Mouse (Mus musculus) layer of hippocampus, adult 9-10 months (tissue): ENCODE measurements at regions not wholly inside any gene's neighbourhood (a gene's known extent, or its start where the extent isn't known, plus 50 kb on each side); places are given as distances from the start of the nearest gene placed in this dataset.

Experiments
- DNase-seq: peaks from one replicate; pipeline ENCODE4 v3.0.0; 2022; ENCODE audit warnings: low spot score

GRCm38 (mm10) chr10:56587205-56587604, 210.1 kb downstream of the Gja1 start:
- DNase-seq: no peak

DNA sequence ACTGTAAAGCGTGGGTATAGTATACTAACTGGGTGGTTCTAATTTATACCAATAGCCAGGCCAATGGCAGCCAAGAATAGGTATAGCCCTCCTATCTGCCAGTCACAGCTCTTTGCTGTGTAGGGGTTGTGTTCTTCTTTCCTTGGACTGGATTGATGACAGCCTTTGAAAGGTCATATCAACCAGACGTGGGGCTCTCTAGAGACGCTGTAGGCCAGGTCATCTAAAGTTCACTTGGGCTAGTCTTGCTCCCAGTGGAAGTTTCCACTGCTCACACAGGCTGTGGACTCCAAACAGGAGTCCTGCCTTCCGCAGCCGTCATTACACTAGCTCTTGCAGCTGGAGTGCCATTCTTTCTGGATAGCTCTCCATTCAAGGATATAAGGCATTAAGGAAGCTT, 220.3 kb downstream of the Gja1 start:
- DNase-seq: no peak

DNA sequence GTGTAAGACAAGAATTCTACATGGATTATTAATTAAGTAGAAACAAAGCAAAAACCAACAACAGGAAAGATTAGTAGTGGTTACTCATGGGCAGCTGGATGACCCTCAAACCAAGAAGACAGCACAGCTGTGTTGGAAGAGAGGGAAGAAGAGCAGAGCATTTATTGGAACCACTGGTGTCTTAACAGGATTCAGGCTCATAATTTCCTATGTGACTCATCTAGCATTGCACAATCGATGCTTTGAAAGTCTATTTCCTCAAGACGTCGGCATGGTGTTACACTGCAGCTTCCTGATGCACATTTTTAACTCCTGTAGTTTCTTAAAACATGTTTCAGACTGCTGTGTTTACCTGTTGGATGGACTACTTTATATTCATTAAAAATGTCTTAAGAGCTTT, 221.1 kb downstream of the Gja1 start:
- DNase-seq: no peak

GRCm38 (mm10) chr10:56599923-56600322, 222.8 kb downstream of the Gja1 start:
- DNase-seq: no peak

- no peak for DNase-seq
Measured at GRCm38 (mm10) chr10:56611564-56612288, 234.6 kb downstream of the Gja1 start.

- no peak for DNase-seq
Measured at GRCm38 (mm10) chr10:56642656-56643055, 265.5 kb downstream of the Gja1 start.

DNA sequence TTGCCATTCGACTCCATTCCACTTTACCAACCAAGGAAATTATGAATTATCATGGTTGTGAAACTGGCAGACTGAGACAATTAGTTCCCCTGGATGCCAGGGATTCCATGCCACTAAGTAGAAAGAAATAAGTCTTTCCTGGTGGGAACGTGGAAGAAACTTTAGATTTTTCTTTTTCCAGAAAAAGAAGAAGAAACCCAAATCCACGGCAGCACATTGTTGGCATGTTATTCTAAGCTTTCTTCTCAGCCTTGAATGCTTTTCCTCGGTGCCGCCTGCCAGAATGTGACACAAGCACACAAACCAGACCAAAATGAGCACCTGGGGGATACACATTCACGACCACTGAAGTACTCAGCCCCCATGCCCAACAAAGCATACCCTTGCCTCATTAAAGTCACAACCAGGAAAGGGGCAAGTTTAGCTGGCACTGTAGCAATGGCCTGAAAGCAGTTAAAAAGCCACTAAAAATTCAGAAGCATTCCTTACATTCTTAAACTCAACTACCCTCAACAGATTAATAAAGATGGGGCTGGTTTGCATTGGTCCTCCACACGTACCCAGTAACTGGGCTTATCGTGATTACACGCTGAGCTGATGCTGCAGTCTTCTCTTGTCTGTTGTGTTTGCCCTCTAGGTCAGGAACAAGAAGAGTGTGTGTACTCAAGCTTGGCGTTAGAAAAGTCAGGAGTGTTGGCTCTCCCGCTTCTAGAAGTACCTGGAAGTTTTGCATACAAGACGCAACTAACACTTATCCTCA, 266.4 kb downstream of the Gja1 start:
- no peak for DNase-seq

DNA sequence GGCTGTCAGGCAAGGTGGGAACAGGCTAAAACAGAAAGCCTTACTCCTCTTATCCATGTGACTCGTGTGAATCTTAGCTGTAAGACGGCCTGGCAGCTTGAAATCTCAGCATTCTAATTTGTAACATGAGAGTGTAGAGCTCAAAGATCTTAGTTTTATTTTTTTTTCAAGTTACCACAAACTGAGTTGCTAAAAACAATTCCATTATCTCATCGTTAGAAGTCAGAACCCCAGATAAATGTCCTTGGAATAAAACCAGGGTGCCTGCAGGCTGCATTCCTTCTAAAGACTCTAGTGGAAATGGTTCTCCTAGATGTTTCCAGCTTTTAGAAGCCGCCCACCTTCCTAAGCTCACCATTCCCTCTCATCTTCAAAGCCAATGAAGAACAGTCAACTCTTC, 283.4 kb downstream of the Gja1 start:
- no peak for DNase-seq

GRCm38 (mm10) chr10:56673919-56674318, 296.8 kb downstream of the Gja1 start:
- no peak for DNase-seq

GRCm38 (mm10) chr10:56682901-56683300, 305.8 kb downstream of the Gja1 start:
- no peak for DNase-seq

- no peak for DNase-seq
Measured at GRCm38 (mm10) chr10:56685655-56686250, 308.6 kb downstream of the Gja1 start.

GRCm38 (mm10) chr10:56691467-56691866, 314.3 kb downstream of the Gja1 start:
- DNase-seq: no peak

GRCm38 (mm10) chr10:56695100-56695499, 318.0 kb downstream of the Gja1 start:
- DNase-seq: no peak

GRCm38 (mm10) chr10:56700126-56700525, 323.0 kb downstream of the Gja1 start:
- DNase-seq: no peak

DNA sequence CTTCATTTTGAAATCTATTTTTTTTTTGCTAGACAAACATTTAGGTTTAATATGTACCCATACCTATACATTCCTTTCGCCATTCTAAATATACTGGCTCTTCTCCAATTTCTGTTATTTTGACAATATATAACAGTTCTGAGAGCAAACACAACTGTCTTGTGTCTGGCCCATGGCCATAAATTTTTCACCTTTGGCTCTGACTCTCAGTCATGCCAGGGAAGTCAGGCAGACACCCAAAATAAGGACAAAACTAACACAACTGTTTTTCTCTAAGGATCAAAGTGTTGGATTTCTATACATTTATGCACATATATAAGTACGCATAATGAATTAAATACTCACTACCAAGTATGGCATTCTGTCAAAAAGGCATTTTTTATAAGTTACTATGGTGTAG, 331.3 kb downstream of the Gja1 start:
- DNase-seq: no peak

DNA sequence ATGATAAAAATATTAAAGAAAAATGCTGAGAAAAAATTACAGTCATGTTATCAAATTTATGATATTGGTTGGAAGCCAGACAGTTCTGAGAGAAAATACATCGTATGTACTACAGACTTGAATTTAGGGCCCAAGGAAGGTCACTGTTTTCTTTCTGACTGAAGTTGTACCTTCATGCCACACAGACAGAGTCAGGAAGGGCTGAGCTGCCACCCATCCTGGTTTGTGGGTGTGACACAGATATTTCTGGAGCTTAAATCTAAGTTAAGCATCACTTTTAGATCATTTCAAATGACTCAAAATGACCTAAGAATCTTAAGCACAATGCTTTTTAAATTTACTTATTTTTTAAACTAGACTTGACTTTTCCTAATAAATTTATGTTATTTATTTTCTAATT, 331.8 kb downstream of the Gja1 start:
- no peak for DNase-seq

- DNase-seq: no peak
Measured at GRCm38 (mm10) chr10:56712611-56713105, 335.5 kb downstream of the Gja1 start.

DNA sequence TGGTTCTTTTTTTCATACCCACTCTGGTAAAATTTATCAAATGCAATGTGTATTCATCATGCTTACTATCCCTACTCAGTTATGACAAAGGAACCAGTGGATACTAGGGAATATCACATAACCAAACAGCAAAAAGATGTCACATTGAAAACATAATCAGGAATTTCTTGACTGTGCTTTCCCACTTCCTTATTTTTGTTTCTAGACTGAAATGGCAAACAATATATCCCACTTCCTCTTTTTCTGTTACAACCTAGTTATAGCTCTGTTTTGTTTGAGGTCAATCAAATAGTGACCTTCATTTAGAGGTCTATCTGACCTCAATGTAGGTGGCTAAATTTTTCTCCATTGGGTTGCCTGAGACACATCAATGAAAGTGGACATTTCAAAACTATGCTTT, 359.9 kb downstream of the Gja1 start:
- DNase-seq: no peak

GRCm38 (mm10) chr10:56739621-56740020, 362.5 kb downstream of the Gja1 start:
- DNase-seq: no peak

- DNase-seq: no peak
Measured at GRCm38 (mm10) chr10:56752134-56752533, 375.0 kb downstream of the Gja1 start.

DNA sequence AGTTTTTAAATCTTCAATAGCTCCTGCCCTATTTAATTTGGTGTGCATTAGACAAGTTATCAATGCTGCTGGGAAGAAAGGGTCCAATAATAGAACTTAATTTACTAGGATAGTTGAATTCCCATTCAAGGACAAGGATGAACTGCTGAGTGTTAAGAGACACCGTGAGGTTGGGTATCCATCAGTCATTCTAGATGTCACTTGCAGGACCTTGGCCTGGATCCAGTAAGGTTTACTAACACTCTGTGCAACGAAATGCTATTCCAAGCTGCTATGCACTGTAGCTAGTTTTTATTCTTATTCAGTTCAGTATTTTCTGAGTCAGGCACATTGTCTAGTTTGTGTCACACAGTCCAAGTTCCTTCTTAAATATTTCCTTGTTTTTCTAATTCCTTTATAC, 376.4 kb downstream of the Gja1 start:
- no peak for DNase-seq

- DNase-seq: no peak
Measured at GRCm38 (mm10) chr10:56754546-56755175, 377.5 kb downstream of the Gja1 start.

DNA sequence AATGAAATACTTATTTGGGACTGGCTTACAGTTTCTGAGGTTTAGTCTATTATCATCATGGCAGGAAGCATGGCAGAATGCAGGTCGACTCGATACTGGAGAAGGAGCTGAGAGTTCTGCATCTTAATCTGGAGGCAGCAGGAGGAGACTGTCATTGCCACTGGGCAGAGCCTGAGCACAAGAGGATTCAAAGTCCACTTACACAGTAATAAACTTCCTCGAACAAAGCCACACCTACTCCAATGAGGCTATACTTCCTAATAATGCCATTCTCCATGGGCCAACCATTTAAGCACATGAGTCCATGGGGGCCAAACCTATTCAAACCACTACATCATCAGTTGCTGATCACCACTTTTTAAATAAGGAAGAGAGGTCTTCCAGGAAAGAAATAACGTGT, 393.5 kb downstream of the Gja1 start:
- no peak for DNase-seq
